Mouse (Mus musculus) gastrocnemius, adult 8-10 months (tissue): ENCODE measurements around the gene Smarca2. TPM values are rescaled to one million over a fixed set of nuclear protein-coding genes. Genes with fewer than 3 reads are reported as not detected.
A peak's percentile ranks its signal among the peaks of the same experiment; 100 is the strongest.
"Not testable (repeated sequence)": the region's sequence is repeated elsewhere in the genome, so short reads cannot be mapped to it uniquely, and the experiment has no call there.

Source experiments
- DNase-seq, 2 experiments: peaks; one replicate each; pipeline ENCODE4 v3.0.0; 2022; ENCODE audit warnings: low spot score in 2 of 2
- total RNA-seq, 4 experiments: library from RNA; stranded (reverse); gene quantifications; 2 replicates each; pipeline ENCODE4 v1.2.4; 2022

Smarca2 gene
- total RNA-seq, 4 experiments from 2014 or later = 46.8 to 65.7 (median 58.7) TPM

GRCm38 (mm10) chr19:26616271-26616670 lies 11.4 kb downstream of the Smarca2 start:
- no peak for DNase-seq

- DNase-seq = no peak
Measured at GRCm38 (mm10) chr19:26617287-26617686, 12.4 kb downstream of the Smarca2 start.

GRCm38 (mm10) chr19:26630712-26631235 lies 25.9 kb downstream of the Smarca2 start:
- DNase-seq = peak in 1 of 2 experiments; percentile 29

- no peak for DNase-seq
Measured at GRCm38 (mm10) chr19:26632228-26632627, 27.4 kb downstream of the Smarca2 start.

GRCm38 (mm10) chr19:26640556-26640955 lies 35.7 kb downstream of the Smarca2 start:
- no peak for DNase-seq

GRCm38 (mm10) chr19:26641269-26641668 lies 36.4 kb downstream of the Smarca2 start:
- no peak for DNase-seq

- no peak for DNase-seq
Measured at GRCm38 (mm10) chr19:26643011-26643410, 38.2 kb downstream of the Smarca2 start.

GRCm38 (mm10) chr19:26643936-26644335 lies 39.1 kb downstream of the Smarca2 start:
- DNase-seq = no peak

GRCm38 (mm10) chr19:26645016-26645415 lies 40.2 kb downstream of the Smarca2 start:
- DNase-seq = no peak

GRCm38 (mm10) chr19:26646128-26646527 lies 41.3 kb downstream of the Smarca2 start:
- DNase-seq = no peak

GRCm38 (mm10) chr19:26650585-26651273 lies 45.9 kb downstream of the Smarca2 start:
- DNase-seq = no peak

GRCm38 (mm10) chr19:26658324-26658723 lies 53.5 kb downstream of the Smarca2 start:
- DNase-seq = no peak

- no peak for DNase-seq
Measured at GRCm38 (mm10) chr19:26659976-26660375, 55.1 kb downstream of the Smarca2 start.

GRCm38 (mm10) chr19:26661198-26661597 lies 56.3 kb downstream of the Smarca2 start:
- no peak for DNase-seq

- no peak for DNase-seq
Measured at GRCm38 (mm10) chr19:26666303-26666702, 61.5 kb downstream of the Smarca2 start.

- DNase-seq = no peak
Measured at GRCm38 (mm10) chr19:26670089-26670488, 65.2 kb downstream of the Smarca2 start.

- DNase-seq = not testable (repeated sequence)
Measured at GRCm38 (mm10) chr19:26671413-26671812, 66.6 kb downstream of the Smarca2 start.

- no peak for DNase-seq
Measured at GRCm38 (mm10) chr19:26675917-26676316, 71.1 kb downstream of the Smarca2 start.

- no peak for DNase-seq
Measured at GRCm38 (mm10) chr19:26678543-26678942, 73.7 kb downstream of the Smarca2 start.

GRCm38 (mm10) chr19:26679674-26680073 lies 74.8 kb downstream of the Smarca2 start:
- DNase-seq = no peak

- DNase-seq = no peak
Measured at GRCm38 (mm10) chr19:26681549-26681948, 76.7 kb downstream of the Smarca2 start.

- DNase-seq = no peak
Measured at GRCm38 (mm10) chr19:26682130-26682529, 77.3 kb downstream of the Smarca2 start.

GRCm38 (mm10) chr19:26682731-26683130 lies 77.9 kb downstream of the Smarca2 start:
- no peak for DNase-seq
